Mouse (Mus musculus) urinary bladder, postnatal 25 days (tissue): ENCODE results near the gene Pif1.

Source experiments
- DNase-seq: peaks from one replicate; pipeline ENCODE4 v3.0.0; 2022; ENCODE audit warnings: low spot score

Gene Pif1

DNA sequence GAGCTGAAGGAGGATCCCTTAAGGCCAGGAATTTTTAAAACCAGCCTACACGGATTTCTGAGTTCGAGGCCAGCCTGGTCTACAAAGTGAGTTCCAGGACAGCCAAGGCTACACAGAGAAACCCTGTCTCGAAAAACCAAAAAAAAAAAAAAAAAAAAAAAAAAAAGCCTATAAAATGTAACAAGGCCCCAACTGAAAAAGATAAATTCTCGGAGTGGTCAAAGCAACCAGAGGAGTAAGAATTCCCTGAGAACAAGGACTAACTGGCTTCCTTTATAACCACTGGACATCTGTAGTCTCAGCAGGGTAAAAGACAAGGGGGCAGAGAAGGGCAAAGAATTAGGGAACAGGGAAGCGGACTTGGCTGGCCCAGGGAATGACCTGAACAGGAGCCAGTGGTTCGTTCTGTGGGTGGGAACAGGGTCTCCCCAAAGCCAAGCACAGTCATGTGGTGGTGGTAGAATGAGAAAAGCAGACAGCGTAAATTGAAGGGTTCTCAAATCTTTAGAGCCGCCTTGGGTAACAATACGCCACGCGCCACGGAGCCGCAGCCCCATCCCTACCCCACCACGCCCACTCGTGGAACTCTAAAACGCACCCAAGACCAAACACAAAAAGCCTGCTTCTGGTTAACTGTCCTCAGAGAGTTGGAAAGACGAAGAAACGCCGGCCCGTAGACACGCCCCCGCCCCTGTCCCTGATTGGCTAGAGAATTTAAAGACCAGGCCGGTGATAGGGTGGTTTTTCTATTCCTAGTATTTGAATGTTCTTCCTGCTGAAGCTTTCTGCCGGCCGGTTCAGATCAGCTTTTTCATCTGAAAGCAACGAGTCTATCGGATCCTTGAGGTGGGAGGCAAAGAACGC, at the start of gene Pif1:
TSS of gene Pif1 (plus strand) at position 755 of the 864 bp plus-strand sequence.
- DNase-seq: peak; percentile 71

DNA sequence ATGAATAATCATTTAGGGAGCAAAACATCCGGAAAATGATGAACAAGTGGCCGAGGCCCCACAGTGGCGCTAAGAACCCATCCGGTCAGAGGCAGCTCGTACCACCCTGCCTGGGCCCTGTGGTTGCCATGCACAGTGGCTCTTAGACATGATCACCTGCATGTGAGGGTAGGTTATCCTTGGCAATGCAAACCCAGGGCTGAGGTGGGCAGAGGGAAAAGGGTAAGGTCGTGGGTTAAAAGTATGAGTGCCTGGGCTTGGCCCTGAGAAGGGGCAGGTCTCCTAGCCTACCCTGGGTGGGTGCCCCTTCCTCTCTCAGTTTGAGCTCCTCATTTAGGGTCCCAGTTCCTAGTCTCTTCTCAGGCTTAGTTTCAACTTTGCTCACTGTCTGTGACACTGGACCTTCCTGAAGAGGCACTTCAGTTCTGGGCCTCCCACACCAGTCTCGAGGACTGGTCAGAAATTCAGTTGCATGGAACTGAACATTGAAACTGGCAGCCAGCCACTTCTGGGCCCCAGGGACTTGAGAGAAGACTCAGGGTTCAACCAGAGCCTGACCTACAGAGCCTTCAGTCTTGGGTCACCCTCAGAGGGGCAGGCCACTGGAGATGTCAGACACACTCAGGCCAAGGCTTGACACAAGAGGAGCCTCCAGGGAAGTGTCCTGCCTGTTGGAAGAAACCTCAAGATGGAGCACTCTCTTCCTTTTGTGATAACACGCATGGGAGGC, 48.9 kb upstream of the Pif1 start:
- no peak for DNase-seq

GRCm38 (mm10) chr9:65539697-65540096, 47.3 kb upstream of the Pif1 start:
- no peak for DNase-seq

DNA sequence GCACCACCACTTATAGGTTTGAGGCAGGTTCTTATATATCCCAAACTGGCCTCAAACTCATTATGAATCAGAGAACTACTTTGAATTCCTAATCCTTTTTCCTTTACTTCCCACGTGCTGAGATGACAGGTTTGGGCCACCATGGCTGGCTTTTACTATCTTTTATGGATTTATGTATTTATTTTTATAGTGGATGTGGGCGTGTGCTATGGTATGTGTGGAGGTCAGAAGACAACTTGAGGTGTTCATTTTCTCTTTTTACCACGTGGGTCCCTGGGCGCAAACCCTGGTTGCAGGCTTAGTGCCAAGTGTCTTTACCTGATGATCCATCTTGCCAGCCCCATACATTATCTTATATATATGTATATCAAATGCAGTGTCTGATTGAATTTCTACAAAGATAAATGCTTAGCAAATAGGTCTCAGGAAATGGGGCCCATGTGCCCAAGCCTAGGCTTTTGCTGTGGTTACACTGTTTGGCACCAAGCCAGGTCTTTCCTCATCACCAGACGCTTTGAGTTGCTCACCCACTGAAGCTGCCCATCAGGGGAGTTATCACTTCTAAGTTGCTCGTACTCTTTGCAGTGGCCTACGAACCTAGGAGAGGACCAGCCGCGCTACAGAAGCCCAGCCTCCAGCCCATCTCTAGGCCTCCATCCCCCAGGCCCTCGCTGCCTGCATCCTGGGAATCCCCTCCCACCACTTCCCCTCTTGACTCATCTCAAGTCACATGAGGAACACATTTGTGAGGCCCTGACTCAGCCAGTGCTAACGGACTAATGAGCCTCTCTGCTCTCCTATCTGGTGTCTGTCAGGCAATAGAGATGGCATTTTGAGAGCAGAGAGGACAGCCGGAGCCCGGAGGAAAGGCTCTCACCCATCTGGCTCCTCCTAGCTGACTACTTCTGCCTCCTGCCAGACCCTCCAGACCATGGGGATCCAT, 45.6 kb upstream of the Pif1 start:
- DNase-seq: peak; percentile 50

DNA sequence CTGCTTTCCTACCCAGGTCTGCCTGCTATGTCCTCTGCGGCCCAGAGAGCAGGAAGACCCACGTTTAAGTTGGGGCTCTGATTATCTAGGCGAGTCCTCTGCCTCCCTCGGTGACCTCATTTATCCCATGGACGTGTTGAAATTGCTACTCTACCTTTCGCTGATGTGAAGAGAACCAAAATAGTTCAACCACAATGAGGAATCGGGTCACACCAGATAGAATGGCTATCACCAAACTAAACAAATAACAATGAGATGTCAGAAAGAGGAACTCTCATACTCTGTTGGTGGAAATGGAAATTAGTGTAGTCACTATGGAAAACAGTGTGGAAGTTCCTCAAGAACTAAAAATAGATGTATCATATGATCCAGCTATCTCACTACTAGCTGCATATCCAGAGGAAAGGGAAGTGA, 44.8 kb upstream of the Pif1 start:
- no peak for DNase-seq

- DNase-seq: no peak
These were observed 41.1 kb upstream of the Pif1 start for GRCm38 (mm10) chr9:65545635-65546412.

DNA sequence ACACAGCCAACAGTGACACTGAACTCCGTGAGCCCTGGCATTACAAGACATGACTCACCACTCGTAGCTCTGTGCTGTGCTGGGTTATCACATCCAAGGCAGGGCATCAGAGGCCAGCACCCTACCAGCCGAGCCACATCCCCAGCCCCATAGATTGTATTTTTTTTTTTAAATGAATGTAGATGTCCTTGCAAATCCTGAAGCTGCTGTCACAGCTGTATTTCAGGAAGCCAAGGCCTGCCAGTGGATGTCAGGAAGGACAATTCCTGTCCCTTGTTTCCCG, 40.6 kb upstream of the Pif1 start:
- no peak for DNase-seq

- DNase-seq: no peak
These were observed 39.8 kb upstream of the Pif1 start for GRCm38 (mm10) chr9:65547111-65547510.

GRCm38 (mm10) chr9:65547844-65548243, 39.1 kb upstream of the Pif1 start:
- no peak for DNase-seq

DNA sequence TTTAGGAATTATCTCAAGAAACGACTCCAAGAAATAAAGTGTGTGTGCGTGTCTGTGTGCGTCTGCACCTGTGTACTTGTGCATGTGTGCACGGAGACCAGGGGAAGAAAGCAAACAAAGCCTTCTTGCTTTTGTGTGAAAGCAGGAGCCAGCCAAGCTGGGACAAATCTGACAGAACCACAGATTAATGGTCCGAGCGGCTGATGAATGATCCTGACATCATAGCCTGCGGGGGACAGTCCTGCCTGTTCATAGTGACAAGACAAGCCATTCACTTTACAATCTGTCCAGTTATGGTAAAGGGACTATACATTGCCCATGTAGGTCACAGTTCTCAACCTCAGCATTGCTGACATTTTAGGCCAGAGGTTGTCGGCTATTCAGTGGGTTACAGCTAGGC, 38.6 kb upstream of the Pif1 start:
- no peak for DNase-seq

- no peak for DNase-seq
These were observed 37.8 kb upstream of the Pif1 start for GRCm38 (mm10) chr9:65549139-65549538.

GRCm38 (mm10) chr9:65549643-65550042, 37.3 kb upstream of the Pif1 start:
- DNase-seq: no peak

GRCm38 (mm10) chr9:65550079-65550831, 36.7 kb upstream of the Pif1 start:
- DNase-seq: no peak

- peak; percentile 58 for DNase-seq
These were observed 35.9 kb upstream of the Pif1 start for GRCm38 (mm10) chr9:65551035-65551434.

DNA sequence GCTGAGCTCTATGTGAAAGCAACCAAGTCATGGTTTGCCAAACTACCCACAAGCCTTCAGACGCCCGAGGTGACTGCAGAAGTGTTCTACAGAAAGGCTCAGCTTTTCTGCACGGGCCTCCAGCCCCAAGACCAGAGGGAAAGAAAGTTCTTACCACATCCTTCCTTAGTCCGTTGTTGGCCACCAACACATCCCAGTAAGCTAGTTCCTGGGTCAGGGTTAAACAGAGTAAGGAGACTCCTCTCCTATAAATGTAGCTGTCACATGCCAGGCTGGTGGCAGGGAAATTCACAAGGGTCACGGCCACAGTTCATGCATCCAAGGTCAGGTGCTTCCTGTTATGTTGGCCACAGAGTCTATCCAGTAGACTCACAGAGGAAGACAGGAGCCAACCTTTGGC, 34.8 kb upstream of the Pif1 start:
- DNase-seq: no peak

GRCm38 (mm10) chr9:65552711-65553110, 34.2 kb upstream of the Pif1 start:
- DNase-seq: no peak

GRCm38 (mm10) chr9:65555001-65555405, 32.0 kb upstream of the Pif1 start:
- no peak for DNase-seq

DNA sequence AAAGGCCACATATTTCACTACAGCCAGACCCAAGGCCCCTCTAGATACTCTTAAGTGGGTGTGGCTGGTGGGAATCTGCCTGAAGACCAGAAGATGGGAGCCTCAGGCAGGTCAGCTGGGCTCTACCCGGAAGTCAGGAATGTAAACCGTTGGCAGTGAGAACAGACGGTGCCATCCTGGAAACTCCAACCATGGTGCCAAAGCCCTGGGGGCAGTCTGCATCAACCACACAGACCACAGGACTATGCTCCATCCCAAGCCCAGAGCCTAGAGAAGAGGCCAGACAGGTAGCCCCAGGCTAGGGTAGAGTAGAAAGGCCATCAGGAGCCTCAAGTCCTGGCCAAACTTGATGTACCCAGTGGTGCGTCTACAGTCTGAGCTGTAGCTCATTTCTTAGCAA, 31.3 kb upstream of the Pif1 start:
- no peak for DNase-seq

GRCm38 (mm10) chr9:65556349-65556748, 30.6 kb upstream of the Pif1 start:
- DNase-seq: no peak

GRCm38 (mm10) chr9:65556979-65557378, 30.0 kb upstream of the Pif1 start:
- DNase-seq: no peak

GRCm38 (mm10) chr9:65558806-65559205, 28.2 kb upstream of the Pif1 start:
- no peak for DNase-seq
